Mouse (Mus musculus) liver, embryonic 14.5 days (tissue): Measurements from ENCODE around the gene Mettl7b.

Experiments used
- CTCF ChIP-seq: IDR thresholded peaks from 2 replicates; pipeline ENCODE4 v1.5.1; 2016; ENCODE audit warnings: antibody characterized with exemption, low read depth, control low read depth
- EP300 ChIP-seq: IDR thresholded peaks from 2 replicates; pipeline ENCODE4 v1.6.1; 2016; ENCODE audit warnings: antibody characterized with exemption, low read depth

DNA sequence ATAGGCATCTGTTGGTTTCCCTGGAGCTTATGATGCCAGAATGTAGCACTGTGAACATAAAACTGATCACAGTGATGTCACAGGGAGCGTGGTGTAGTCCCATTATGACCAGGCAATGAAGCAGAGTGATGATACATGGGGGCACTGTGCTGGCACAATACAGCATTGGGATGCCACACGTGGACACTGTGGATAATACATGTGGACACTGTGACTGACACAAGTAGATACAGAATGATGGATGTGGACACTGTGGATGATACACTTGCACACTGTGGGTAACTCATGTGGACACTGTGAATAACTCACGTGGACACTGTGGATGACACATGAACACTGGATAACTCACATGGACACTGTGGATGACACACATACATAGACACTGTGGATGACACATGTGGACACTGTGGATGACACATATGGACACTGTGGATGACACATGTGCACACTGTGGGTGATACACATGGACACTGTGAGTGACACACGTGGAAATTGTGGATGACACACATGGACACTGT, 35.8 kb upstream of the Mettl7b start:
- TF ChIP-seq CTCF (no peak), EP300 (no peak)
